Mouse (Mus musculus): ENCODE results near the gene Map2k3. TPM values are rescaled to one million over a fixed set of nuclear protein-coding genes. Genes with fewer than 3 reads are reported as not detected.

Gene Map2k3
- polyA plus RNA-seq, 1 experiment from 2014 or later: 22.5 TPM

- no peaks in the 10 kb centered on the region for H3K4me1 ChIP-seq (ENCODE audit: control insufficient read depth, insufficient read depth, low read length)
- ATAC-seq (ENCODE audit: low read depth): no peak
- H3K4me2 ChIP-seq (ENCODE audit: low read depth, low read length): no peak overlapping the region
- H3K4me3 ChIP-seq (ENCODE audit: low read depth, low read length): no peak overlapping the region
- no peaks in the 10 kb centered on the region for H3K36me3 ChIP-seq (ENCODE audit: control insufficient read depth, insufficient read depth, low read length)
- no peak overlapping the region for H3K27ac ChIP-seq (ENCODE audit: low read depth, low read length)
- WGBS: 76% methylated on average over 14 of the region's 14 CpGs
- H3K27me3 ChIP-seq (ENCODE audit: control insufficient read depth, insufficient read depth, low read length): no peaks in the 10 kb centered on the region
- H3K9ac ChIP-seq (replicated peaks; ENCODE audit: low read depth, low read length): no peak overlapping the region
- no peaks in the 10 kb centered on the region for H3K9me3 ChIP-seq (ENCODE audit: control insufficient read depth, low read length)
Measured at GRCm38 (mm10) chr11:60981693-60982486, 50.1 kb downstream of the Map2k3 start.

GRCm38 (mm10) chr11:60984912-60985558, 53.2 kb downstream of the Map2k3 start:
- WGBS: 59% methylated on average over 13 of the region's 13 CpGs
- Histone ChIP-seq H3K9me3 (ENCODE audit: control insufficient read depth, low read length) (no peaks in the 10 kb centered on the region), H3K27me3 (ENCODE audit: control insufficient read depth, insufficient read depth, low read length) (no peaks in the 10 kb centered on the region), H3K36me3 (ENCODE audit: control insufficient read depth, insufficient read depth, low read length) (no peaks in the 10 kb centered on the region), H3K4me3 (ENCODE audit: low read depth, low read length) (no peak overlapping the region), H3K4me2 (ENCODE audit: low read depth, low read length) (no peak overlapping the region), H3K4me1 (ENCODE audit: control insufficient read depth, insufficient read depth, low read length) (no peaks in the 10 kb centered on the region), H3K9ac (replicated peaks; ENCODE audit: low read depth, low read length) (no peak overlapping the region), H3K27ac (ENCODE audit: low read depth, low read length) (no peak overlapping the region)
- ATAC-seq (ENCODE audit: low read depth): no peak

GRCm38 (mm10) chr11:60990428-60990827, 58.6 kb downstream of the Map2k3 start:
- no peak overlapping the region for H3K4me2 ChIP-seq (ENCODE audit: low read depth, low read length)
- no peak overlapping the region for H3K27ac ChIP-seq (ENCODE audit: low read depth, low read length)
- H3K4me3 ChIP-seq (ENCODE audit: low read depth, low read length): no peak overlapping the region
- 83% methylated on average over 3 of the region's 3 CpGs for WGBS
- no peaks in the 10 kb centered on the region for H3K27me3 ChIP-seq (ENCODE audit: control insufficient read depth, insufficient read depth, low read length)
- no peaks in the 10 kb centered on the region for H3K4me1 ChIP-seq (ENCODE audit: control insufficient read depth, insufficient read depth, low read length)
- no peak for ATAC-seq (ENCODE audit: low read depth)
- H3K9me3 ChIP-seq (ENCODE audit: control insufficient read depth, low read length): no peaks in the 10 kb centered on the region
- H3K9ac ChIP-seq (replicated peaks; ENCODE audit: low read depth, low read length): no peak overlapping the region
- no peaks in the 10 kb centered on the region for H3K36me3 ChIP-seq (ENCODE audit: control insufficient read depth, insufficient read depth, low read length)

Other genes with a start within 250 kb of the Map2k3 start
- 35.6 and 42.8 TPM in 2 replicates for gene Llgl1, start 232.3 kb upstream of the Map2k3 start, polyA plus RNA-seq (2014; fragmentation: Nextera tagmentation; extraction: Ambion mirVana)
- 52.9 and 62.7 TPM in 2 replicates for gene Flii, start 204.8 kb upstream of the Map2k3 start, polyA plus RNA-seq (2014; fragmentation: Nextera tagmentation; extraction: Ambion mirVana)
- gene Mief2, start 203.6 kb upstream of the Map2k3 start, polyA plus RNA-seq (2014; fragmentation: Nextera tagmentation; extraction: Ambion mirVana): 23.1 and 25.6 TPM in 2 replicates
- 6.5 and 9.2 TPM in 2 replicates for gene Top3a, start 154.7 kb upstream of the Map2k3 start, polyA plus RNA-seq (2014; fragmentation: Nextera tagmentation; extraction: Ambion mirVana)
- gene Smcr8, start 154.5 kb upstream of the Map2k3 start, polyA plus RNA-seq (2014; fragmentation: Nextera tagmentation; extraction: Ambion mirVana): 8.0 and 8.3 TPM in 2 replicates
- gene Shmt1, start 120.3 kb upstream of the Map2k3 start, polyA plus RNA-seq (2014; fragmentation: Nextera tagmentation; extraction: Ambion mirVana): 4.7 and 5.1 TPM in 2 replicates
- gene Dhrs7b, start 101.4 kb upstream of the Map2k3 start, polyA plus RNA-seq (2014; fragmentation: Nextera tagmentation; extraction: Ambion mirVana): 33.2 and 34.6 TPM in 2 replicates
- 61.2 and 62.8 TPM in 2 replicates for gene Tmem11, start 52.8 kb upstream of the Map2k3 start, polyA plus RNA-seq (2014; fragmentation: Nextera tagmentation; extraction: Ambion mirVana)
- 29.0 and 33.1 TPM in 2 replicates for gene Natd1, start 17.3 kb upstream of the Map2k3 start, polyA plus RNA-seq (2014; fragmentation: Nextera tagmentation; extraction: Ambion mirVana)
- 2.7 and 4.1 TPM in 2 replicates for gene Kcnj12, start 90.5 kb downstream of the Map2k3 start, polyA plus RNA-seq (2014; fragmentation: Nextera tagmentation; extraction: Ambion mirVana)
- 0.67 and 1.3 TPM in 2 replicates for gene Tnfrsf13b, start 194.7 kb downstream of the Map2k3 start, polyA plus RNA-seq (2014; fragmentation: Nextera tagmentation; extraction: Ambion mirVana)
- gene Usp22, start 243.0 kb downstream of the Map2k3 start, polyA plus RNA-seq (2014; fragmentation: Nextera tagmentation; extraction: Ambion mirVana): 526 and 544 TPM in 2 replicates

Data from neural tube, embryonic 14.5 days (tissue).